ENCODE assay signal across 15 mouse cellular contexts in genomic region chr1:152936365-152936764, GRCm38 (mm10).
"Had no signal": no experiment of that assay in that cellular context is flagged by ENCODE, and none has a peak within 500 bp of the region (broad histone marks: within the 10 kb centered on the region; RNA-seq: fewer than 3 reads in every experiment).

No protein-coding gene starts in this region.

- H3K9ac ChIP-seq: liver, embryonic 15.5 days; neural tube, embryonic 12.5 days had no signal

- H3K4me3 ChIP-seq: left cerebral cortex, adult 2 months; limb, embryonic 10.5 days; liver, embryonic 15.5 days; neural tube, embryonic 12.5 days had no signal

- ATAC-seq: lung, postnatal 0 days had no signal

- H3K27ac ChIP-seq: left cerebral cortex, adult 2 months; limb, embryonic 10.5 days; liver, embryonic 15.5 days; neural tube, embryonic 12.5 days; stomach, postnatal 0 days had no signal

- H3K4me1 ChIP-seq: liver, embryonic 15.5 days had no signal

- H3K9me3 ChIP-seq: limb, embryonic 10.5 days; liver, embryonic 15.5 days; neural tube, embryonic 12.5 days had no signal

- H3K36me3 ChIP-seq: limb, embryonic 10.5 days; liver, embryonic 15.5 days; neural tube, embryonic 12.5 days had no signal

- H3K4me2 ChIP-seq: liver, embryonic 11.5 days; liver, embryonic 15.5 days; neural tube, embryonic 12.5 days had no signal

- H3K27me3 ChIP-seq: liver, embryonic 15.5 days; neural tube, embryonic 12.5 days had no signal

- DNase-seq: kidney, adult 11 months; kidney, postnatal 10 days; kidney, postnatal 4 days; lung, adult 2 months; lung, postnatal 36 days; right cerebral cortex, adult 18-20 months; right cerebral cortex, postnatal 25 days; thymus, postnatal 36 days had no signal
